Mouse (Mus musculus): ENCODE results near the gene Hint1. TPM values are rescaled to one million over a fixed set of nuclear protein-coding genes. Genes with fewer than 3 reads are reported as not detected.

The Hint1 gene
- polyA plus RNA-seq, 1 experiment from 2014 or later: 644 TPM

Other genes with a start within 250 kb of the Hint1 start
- gene Cdc42se2, start 78.7 kb upstream of the Hint1 start, polyA plus RNA-seq (2016; fragmentation: Nextera tagmentation; extraction: Ambion mirVana): 144 and 160 TPM in 2 replicates
- 6.7 and 6.9 TPM in 2 replicates for gene Lyrm7, start 5.5 kb upstream of the Hint1 start, polyA plus RNA-seq (2016; fragmentation: Nextera tagmentation; extraction: Ambion mirVana)
- gene Gpx3, start 36.1 kb downstream of the Hint1 start, polyA plus RNA-seq (2016; fragmentation: Nextera tagmentation; extraction: Ambion mirVana): 72.8 and 90.1 TPM in 2 replicates
- gene Tnip1, start 96.5 kb downstream of the Hint1 start, polyA plus RNA-seq (2016; fragmentation: Nextera tagmentation; extraction: Ambion mirVana): 11.7 and 11.9 TPM in 2 replicates
- gene Anxa6, start 167.1 kb downstream of the Hint1 start, polyA plus RNA-seq (2016; fragmentation: Nextera tagmentation; extraction: Ambion mirVana): 56.5 and 66.7 TPM in 2 replicates
- 0.47 and 0.49 TPM in 2 replicates for gene Ccdc69, start 211.7 kb downstream of the Hint1 start, polyA plus RNA-seq (2016; fragmentation: Nextera tagmentation; extraction: Ambion mirVana)
- 7.2 and 7.3 TPM in 2 replicates for gene Gm2a, start 231.7 kb downstream of the Hint1 start, polyA plus RNA-seq (2016; fragmentation: Nextera tagmentation; extraction: Ambion mirVana)

All from embryonic facial prominence, embryonic 10.5 days (tissue).